Mouse (Mus musculus) neural tube, embryonic 11.5 days (tissue): Measurements from ENCODE around the gene Pou6f1. TPM values are rescaled to one million over a fixed set of nuclear protein-coding genes. Genes with fewer than 3 reads are reported as not detected.

Experiments used
- ATAC-seq: fragments of 200-750 bp; cut with Nextera tagmentation; 2 replicates; pipeline ENCODE4 v1.8.0; 2017; ENCODE audit warnings: moderate number of reproducible peaks, mild to moderate bottlenecking, moderate TSS enrichment, moderate library complexity; ENCODE audit not compliant: insufficient read depth, low FRiP score, low TSS enrichment
- DNase-seq: peaks from one replicate; pipeline ENCODE4 v3.0.0-alpha.2; 2015; ENCODE audit warnings: low spot score
- H3K27ac ChIP-seq: fragments of 300-500 bp; sonication (generic); 2 replicates; pipeline ENCODE4 v1.5.1; 2014; ENCODE audit warnings: low read depth, mild to moderate bottlenecking, low read length
- H3K27me3 ChIP-seq: fragments of 300-500 bp; sonication (generic); 2 replicates; pipeline ENCODE4 v1.6.1; 2014; ENCODE audit warnings: mild to moderate bottlenecking, low read length, mixed read lengths; ENCODE audit not compliant: control insufficient read depth, insufficient read depth
- H3K36me3 ChIP-seq: fragments of 300-500 bp; sonication (generic); 2 replicates; pipeline ENCODE4 v1.6.1; 2014; ENCODE audit warnings: mild to moderate bottlenecking, low read length, moderate library complexity, mixed read lengths; ENCODE audit not compliant: control insufficient read depth, insufficient read depth
- H3K4me1 ChIP-seq: fragments of 300-500 bp; sonication (generic); 2 replicates; pipeline ENCODE4 v1.6.1; 2014; ENCODE audit warnings: low read length, mixed read lengths; ENCODE audit not compliant: control insufficient read depth, insufficient read depth
- H3K4me2 ChIP-seq: fragments of 300-500 bp; sonication (generic); 2 replicates; pipeline ENCODE4 v1.6.1; 2014; ENCODE audit warnings: low read depth, mild to moderate bottlenecking, moderate library complexity
- H3K4me3 ChIP-seq: fragments of 300-500 bp; sonication (generic); 2 replicates; pipeline ENCODE4 v1.5.1; 2014; ENCODE audit warnings: low read depth, low read length
- H3K9ac ChIP-seq: fragments of 300-500 bp; sonication (generic); 2 replicates; pipeline ENCODE4 v1.6.1; 2014; ENCODE audit warnings: mild to moderate bottlenecking, low read length
- H3K9me3 ChIP-seq: fragments of 300-500 bp; sonication (generic); 2 replicates; pipeline ENCODE4 v1.6.1; 2016; ENCODE audit warnings: low read length; ENCODE audit not compliant: control insufficient read depth
- WGBS: fragments of 180-500 bp; shearing (Covaris S2); extraction: QIAGEN DNeasy Blood & Tissue Kit; methylation state at CpG from one replicate; pipeline ENCODE4 v1.1.7; 2014; 5-methylcytosine and 5-hydroxymethylcytosine counted together
- polyA plus RNA-seq: library from polyadenylated mRNA; unstranded; fragments of >200 nt; fragmentation: Nextera tagmentation; extraction: Ambion mirVana; gene quantifications from 2 replicates; pipeline ENCODE4 v1.2.1, GENCODE M21; 2014

The Pou6f1 gene
- polyA plus RNA-seq, 1 experiment from 2014 or later: 12.1 TPM

DNA sequence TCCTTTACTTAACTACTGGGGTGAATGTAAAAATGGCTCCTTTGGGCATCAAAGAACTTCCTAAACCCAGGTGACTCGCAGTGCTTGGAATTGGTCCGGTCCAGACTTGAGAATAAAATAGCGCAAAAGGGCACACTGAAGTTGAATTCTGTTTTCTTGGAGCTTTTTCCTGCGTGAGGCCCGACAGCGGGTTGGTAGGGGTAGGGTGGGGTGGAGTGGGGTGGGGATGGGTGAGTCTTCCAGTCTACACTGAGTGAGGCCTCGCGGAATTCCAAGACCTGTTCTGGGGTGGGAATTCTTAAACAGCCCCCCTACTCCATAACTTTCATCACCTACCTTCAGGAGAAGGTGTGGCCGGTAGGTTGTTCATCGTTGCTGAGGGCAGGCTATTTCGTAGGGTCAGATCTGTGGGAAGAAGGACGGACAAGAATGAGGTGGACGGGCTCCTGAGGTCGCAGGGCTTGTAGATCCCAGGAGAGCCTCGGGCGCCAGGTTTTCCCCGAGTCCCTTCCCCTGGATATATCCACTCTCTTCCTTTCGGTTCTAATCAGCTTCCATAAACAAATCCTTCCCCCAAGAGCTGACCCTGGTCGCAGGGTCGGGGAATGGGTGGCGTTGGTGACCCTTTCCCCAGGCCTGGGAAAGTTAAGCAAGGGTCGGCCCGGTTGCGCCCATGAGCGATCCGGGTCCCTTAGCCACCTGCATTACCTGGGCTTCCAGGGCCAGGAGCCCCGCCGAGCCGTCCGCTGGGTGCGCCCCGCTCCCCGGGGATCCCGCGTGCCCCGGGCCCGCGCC is 36.3 kb upstream of the Pou6f1 start:
- Histone ChIP-seq H3K36me3 (no peaks in the 10 kb centered on the region), H3K4me1 (peaks cover 11% of the 10 kb centered on the region), H3K27me3 (peaks cover 44% of the 10 kb centered on the region), H3K9me3 (no peaks in the 10 kb centered on the region), H3K9ac (peak overlapping the region; percentile 1; the same call in 1 of the 2 replicates), H3K4me2 (peak overlapping the region; percentile 77), H3K27ac (no peak overlapping the region), H3K4me3 (peak overlapping the region; percentile 44)
- DNase-seq (no peak), ATAC-seq (no peak)
- 2% methylated on average over 38 of the region's 38 CpGs for WGBS

DNA sequence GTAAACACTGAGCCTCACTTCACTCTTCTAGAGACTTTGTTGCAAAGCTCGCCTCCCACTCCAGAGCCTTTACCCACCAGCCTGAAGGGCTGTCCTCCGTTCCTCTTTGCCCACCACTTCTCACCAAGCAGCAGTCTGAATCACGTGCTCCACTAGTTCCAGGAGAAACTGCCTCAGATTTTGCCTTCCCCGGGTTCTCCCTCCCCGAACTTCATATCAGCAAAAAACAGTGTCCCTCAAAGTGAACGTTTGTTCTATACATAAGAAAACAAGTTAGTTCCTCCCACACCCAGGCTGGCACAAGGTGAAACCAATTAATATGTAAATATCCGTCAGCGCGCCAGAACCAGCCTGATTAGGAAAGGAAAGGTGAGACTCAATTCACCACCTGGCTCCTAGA is 35.5 kb upstream of the Pou6f1 start:
- ATAC-seq (no peak), DNase-seq (no peak)
- H3K27me3 ChIP-seq: peaks cover 44% of the 10 kb centered on the region
- no peaks in the 10 kb centered on the region for H3K9me3 ChIP-seq
- no peak overlapping the region for H3K27ac ChIP-seq
- no peak overlapping the region for H3K4me3 ChIP-seq
- peaks cover 11% of the 10 kb centered on the region for H3K4me1 ChIP-seq
- H3K9ac ChIP-seq: no peak overlapping the region
- no peaks in the 10 kb centered on the region for H3K36me3 ChIP-seq
- WGBS: 9% methylated on average over 9 of the region's 9 CpGs
- no peak overlapping the region for H3K4me2 ChIP-seq

DNA sequence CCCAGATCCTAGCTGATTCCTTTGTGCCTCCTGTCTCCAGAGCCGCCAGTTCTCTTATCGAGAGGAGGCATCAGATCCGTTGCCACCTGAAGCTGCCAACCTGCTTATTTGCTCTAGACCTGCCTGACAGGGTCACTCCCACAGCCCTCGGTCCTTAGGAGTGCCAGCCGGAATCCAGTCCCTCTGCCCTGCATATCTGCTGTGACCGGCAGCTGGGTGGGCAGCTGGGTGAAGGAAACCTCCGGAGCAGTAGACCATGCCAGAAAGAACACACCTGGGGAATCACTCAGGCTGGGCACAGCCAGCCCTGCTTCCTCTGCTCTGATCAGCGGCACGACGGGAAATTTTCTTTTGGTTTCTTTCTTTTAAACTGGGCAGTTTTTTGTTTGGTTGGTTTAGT is 33.6 kb upstream of the Pou6f1 start:
- Histone ChIP-seq H3K27me3 (peaks cover 40% of the 10 kb centered on the region), H3K27ac (no peak overlapping the region), H3K4me1 (peaks cover 11% of the 10 kb centered on the region), H3K4me3 (no peak overlapping the region), H3K9me3 (no peaks in the 10 kb centered on the region), H3K36me3 (no peaks in the 10 kb centered on the region), H3K4me2 (no peak overlapping the region), H3K9ac (no peak overlapping the region)
- no peak for DNase-seq
- 86% methylated on average over 10 of the region's 10 CpGs for WGBS
- no peak for ATAC-seq

DNA sequence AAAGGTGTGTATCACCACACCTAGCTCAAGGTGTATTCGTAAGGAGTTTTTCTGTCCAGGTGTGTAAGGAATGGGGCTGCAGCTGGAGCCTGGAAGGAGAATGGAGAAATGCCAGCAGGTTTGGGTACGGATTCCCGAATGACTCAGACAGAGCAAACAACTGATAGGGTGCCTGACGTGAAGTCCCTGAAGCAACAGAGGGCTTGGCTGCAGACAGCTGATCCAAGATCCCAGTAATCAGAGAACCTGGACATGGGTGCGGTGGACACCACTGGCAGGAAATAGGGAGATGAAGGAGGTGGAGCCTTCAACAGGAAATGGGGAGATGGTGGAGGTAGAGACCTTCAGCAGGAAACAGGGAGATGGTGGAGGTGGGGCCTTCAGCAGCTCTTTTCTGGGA is 32.5 kb upstream of the Pou6f1 start:
- Histone ChIP-seq H3K9me3 (no peaks in the 10 kb centered on the region), H3K36me3 (no peaks in the 10 kb centered on the region; the same call in 1 of the 2 replicates), H3K4me3 (no peak overlapping the region), H3K27me3 (peaks cover 32% of the 10 kb centered on the region), H3K4me1 (peaks cover 11% of the 10 kb centered on the region), H3K9ac (no peak overlapping the region), H3K4me2 (no peak overlapping the region), H3K27ac (no peak overlapping the region)
- DNase-seq: no peak
- 94% methylated on average over 5 of the region's 5 CpGs for WGBS
- no peak for ATAC-seq

DNA sequence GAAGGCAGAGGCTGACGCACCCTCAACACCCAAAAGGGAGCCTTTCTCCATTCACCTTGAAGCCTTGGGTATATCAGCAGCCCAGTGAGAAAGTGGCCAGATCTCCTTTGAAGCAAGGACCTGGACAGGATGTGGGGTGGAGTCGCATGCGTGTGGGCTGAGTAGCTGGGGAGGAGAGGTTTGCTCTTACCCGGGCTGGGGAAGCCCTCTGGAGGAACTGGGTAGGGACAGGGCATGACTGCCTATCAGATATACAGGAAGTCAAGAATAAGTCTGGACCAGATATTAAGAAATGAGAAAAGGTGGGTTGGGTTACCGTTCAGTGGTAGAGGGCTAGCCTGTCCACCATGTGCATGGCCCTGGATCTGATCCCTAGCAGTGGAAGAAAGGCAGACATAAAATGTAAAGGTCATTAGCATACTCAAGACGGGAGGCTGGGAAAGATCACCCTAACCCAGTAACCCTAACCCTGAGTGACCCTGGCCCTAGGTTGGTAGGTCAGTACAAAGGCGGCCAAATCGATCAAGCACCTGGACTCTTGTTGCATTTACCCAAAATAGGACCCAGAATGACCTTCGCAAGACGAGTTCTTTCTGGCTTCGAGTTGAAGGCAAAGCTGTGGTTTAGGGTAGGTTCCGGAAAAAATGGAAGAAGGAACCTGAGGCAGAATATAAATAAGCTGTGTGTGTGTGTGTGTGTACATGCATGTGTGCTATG is 31.8 kb upstream of the Pou6f1 start:
- peaks cover 24% of the 10 kb centered on the region for H3K27me3 ChIP-seq
- DNase-seq: no peak

DNA sequence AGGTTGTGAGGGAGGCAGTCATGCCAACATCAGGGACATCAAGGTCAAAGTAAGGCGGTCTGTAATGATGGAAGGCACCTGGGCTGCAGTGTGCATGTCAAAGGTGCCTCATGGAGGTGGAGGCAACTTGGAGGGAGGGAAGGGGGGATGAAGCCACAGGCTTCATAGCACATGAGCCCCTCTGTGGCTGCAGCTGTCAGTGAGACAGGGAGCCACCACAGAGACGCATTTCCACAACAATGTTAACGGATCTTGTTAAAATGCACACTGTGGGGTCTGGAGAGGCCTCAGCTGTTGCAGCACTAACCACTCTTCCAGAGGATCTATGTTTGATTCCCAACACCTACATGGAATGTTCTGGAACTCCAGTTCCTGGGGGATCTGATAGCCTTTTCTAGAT is 30.3 kb upstream of the Pou6f1 start:
- H3K9ac ChIP-seq: no peak overlapping the region
- ATAC-seq (no peak), DNase-seq (no peak)
- no peaks in the 10 kb centered on the region for H3K4me1 ChIP-seq
- H3K27me3 ChIP-seq: peaks cover 10% of the 10 kb centered on the region
- H3K27ac ChIP-seq: no peak overlapping the region
- no peak overlapping the region for H3K4me3 ChIP-seq
- H3K9me3 ChIP-seq: no peaks in the 10 kb centered on the region
- H3K36me3 ChIP-seq: no peaks in the 10 kb centered on the region; the same call in 1 of the 2 replicates
- H3K4me2 ChIP-seq: no peak overlapping the region
- 72% methylated on average over 3 of the region's 3 CpGs for WGBS

More for the DNA sequence above, 31.8 kb upstream of the Pou6f1 start:
- Histone ChIP-seq H3K27ac (no peak overlapping the region), H3K36me3 (no peaks in the 10 kb centered on the region; the same call in 1 of the 2 replicates), H3K9me3 (no peaks in the 10 kb centered on the region), H3K4me1 (peaks cover 5% of the 10 kb centered on the region; the same call in 1 of the 2 replicates), H3K4me2 (no peak overlapping the region), H3K4me3 (no peak overlapping the region), H3K9ac (no peak overlapping the region)
- WGBS: 84% methylated on average over 12 of the region's 12 CpGs
- no peak for ATAC-seq

DNA sequence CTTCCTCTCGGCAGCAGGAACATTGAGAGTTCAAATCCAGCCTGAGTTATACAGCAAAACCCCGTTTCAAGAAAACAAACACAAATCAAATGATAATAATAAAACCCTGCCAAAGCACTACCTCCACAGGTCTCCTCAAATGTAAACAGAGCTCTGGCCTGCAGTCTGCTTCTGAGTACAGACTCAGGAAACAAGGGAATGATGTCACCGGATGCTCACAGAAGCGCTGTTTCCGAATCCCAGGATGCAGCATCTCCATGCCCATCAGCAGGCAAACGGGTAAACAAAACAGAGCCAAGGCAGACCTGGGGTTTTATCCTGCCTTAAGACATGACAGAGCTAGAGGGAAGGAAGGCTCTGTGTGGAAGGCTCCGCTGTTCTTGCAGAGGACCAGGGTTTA is 29.0 kb upstream of the Pou6f1 start:
- H3K4me2 ChIP-seq: no peak overlapping the region
- ATAC-seq: no peak
- H3K9ac ChIP-seq: no peak overlapping the region
- 54% methylated on average over 7 of the region's 7 CpGs for WGBS
- H3K36me3 ChIP-seq: no peaks in the 10 kb centered on the region; the same call in 1 of the 2 replicates
- no peak overlapping the region for H3K4me3 ChIP-seq
- no peak for DNase-seq
- no peak overlapping the region for H3K27ac ChIP-seq
- no peaks in the 10 kb centered on the region for H3K27me3 ChIP-seq
- no peaks in the 10 kb centered on the region for H3K4me1 ChIP-seq
- no peaks in the 10 kb centered on the region for H3K9me3 ChIP-seq

DNA sequence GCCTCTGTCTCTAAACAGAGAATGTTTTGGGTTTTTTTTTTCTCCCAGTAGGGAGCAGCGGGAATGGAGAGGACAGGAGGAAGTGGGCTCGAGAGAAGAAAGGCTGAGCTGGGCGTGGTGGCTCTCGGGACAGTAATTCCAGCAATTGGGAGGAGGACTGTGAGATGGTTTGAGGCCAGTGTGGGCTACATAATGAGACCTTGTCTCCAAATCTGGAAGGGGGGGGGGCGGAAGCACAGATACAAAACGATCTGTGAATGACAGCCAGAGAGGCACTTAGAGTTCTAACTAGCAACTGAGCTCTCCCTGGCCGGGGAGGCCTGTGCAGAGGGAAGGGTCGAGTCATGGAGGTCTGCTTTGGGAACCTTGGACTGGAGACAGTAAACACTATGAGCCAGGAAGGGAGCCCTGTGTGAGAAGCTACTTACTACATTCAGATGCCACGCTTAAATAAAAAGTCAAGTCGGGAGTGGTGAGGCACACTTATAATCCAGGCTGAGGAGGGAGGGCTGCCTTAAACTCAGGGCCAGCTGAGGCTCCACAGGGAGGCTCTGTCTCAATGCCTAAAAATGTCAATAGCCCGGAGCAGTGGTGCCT is 28.1 kb upstream of the Pou6f1 start:
- H3K27ac ChIP-seq: 0 out of 2 replicates have a peak overlapping the region, but pooled peaks have one; percentile 14
- DNase-seq (no peak), ATAC-seq (no peak)
- H3K4me1 ChIP-seq: no peaks in the 10 kb centered on the region
- no peaks in the 10 kb centered on the region for H3K27me3 ChIP-seq
- H3K9me3 ChIP-seq: no peaks in the 10 kb centered on the region
- no peak overlapping the region for H3K4me3 ChIP-seq
- H3K9ac ChIP-seq: no peak overlapping the region
- no peaks in the 10 kb centered on the region; the same call in 1 of the 2 replicates for H3K36me3 ChIP-seq
- WGBS: 6% methylated on average over 11 of the region's 11 CpGs
- no peak overlapping the region for H3K4me2 ChIP-seq
